Mouse (Mus musculus) adrenal gland, postnatal 36 days (tissue): ENCODE data around the gene Hoxc6. TPM values are rescaled to one million over a fixed set of nuclear protein-coding genes. Genes with fewer than 3 reads are reported as not detected.

Experiments used
- DNase-seq, 2 experiments: peaks; one replicate each; pipeline ENCODE4 v3.0.0; 2021; ENCODE audit warnings: mixed read lengths in 1 of 2
- long read RNA-seq, 2 experiments: library from polyadenylated mRNA; stranded (forward); transcript quantifications; one replicate each; pipeline ENCODE4 v2.0.0; 2021; ENCODE audit warnings: borderline sequencing depth in 2 of 2
- total RNA-seq, 2 experiments: library from RNA; stranded (reverse); gene quantifications; 2 replicates each; pipeline ENCODE4 v1.2.3; 2021

The Hoxc6 gene
- 10 to 100 TPM; 43.2 to 46.3 TPM for total RNA-seq
- long read RNA-seq, experiment 1, partial matches to known transcripts = 1 of 8 reads
- long read RNA-seq, experiment 1, other reads (novel, unspliced or antisense) = 4 of 8 reads
- long read RNA-seq, experiment 2, partial matches to known transcripts = 0 of 11 reads
- long read RNA-seq, experiment 2, other reads (novel, unspliced or antisense) = 7 of 11 reads

DNA sequence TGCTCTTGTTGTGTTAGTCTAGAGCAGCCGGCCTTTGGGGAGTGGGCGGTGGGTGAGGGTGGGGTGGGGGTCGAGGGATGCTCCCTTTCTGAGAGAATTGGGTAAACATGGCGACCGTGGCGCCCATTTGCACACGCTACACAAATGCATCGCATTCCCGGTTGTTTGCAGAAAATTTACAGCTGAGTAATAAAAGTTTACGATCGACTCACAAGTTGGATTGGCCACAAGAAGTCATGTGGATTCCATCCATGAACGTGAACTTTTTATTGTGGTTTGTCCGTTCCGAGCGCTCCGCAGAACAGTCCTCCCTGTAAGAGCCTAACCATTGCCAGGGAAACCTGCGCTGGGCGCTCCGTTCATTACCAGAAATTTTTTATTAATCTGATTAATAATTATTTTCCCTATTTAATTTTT is at the start of gene Hoxc6:
Gene Hoxc6 (plus strand): TSS at position 319 of the 417 bp plus-strand sequence.
- peak in 1 of 2 experiments; percentile 64 for DNase-seq

GRCm38 (mm10) chr15:102948842-102949241 is 49.2 kb upstream of the Hoxc6 start:
- no peak for DNase-seq

DNA sequence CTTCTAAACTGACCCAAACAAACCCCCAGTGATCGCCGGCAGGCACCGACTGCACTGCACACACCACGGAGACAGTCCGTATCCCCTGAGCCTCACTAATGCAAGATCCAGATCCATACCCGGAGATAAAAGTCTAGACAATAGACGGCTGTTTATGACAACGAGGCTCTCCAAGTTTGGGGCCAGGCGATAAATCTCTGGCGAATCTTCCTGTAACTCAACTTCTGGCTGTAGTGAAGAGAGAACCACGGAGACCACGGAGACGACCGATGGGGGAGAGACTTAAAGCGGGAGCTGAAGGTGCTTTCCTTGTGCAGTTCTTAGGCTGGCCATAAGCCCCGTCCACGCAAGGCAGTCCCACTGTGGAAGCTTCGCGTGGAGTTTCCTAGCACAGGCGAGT is 48.4 kb upstream of the Hoxc6 start:
- no peak for DNase-seq

DNA sequence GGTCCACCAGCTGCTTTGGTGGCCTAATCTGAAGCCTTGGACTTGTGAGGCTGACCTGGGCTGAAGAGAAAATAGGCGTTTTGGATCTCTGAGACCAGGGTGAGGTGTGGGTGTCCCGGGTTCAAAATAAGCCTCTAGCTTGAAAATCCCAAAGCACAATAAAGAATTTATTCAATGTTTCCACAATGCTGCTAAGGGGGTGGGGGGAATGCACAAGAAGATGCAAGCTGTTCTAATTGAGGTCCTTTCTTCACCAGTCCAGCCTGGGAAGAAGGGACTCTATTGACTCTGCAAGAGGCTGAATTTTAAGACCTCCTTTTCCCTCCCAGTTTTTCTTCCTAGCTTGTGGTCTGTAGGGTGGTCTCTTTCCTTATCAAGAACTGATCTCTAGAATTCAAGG is 47.2 kb upstream of the Hoxc6 start:
- DNase-seq = no peak

DNA sequence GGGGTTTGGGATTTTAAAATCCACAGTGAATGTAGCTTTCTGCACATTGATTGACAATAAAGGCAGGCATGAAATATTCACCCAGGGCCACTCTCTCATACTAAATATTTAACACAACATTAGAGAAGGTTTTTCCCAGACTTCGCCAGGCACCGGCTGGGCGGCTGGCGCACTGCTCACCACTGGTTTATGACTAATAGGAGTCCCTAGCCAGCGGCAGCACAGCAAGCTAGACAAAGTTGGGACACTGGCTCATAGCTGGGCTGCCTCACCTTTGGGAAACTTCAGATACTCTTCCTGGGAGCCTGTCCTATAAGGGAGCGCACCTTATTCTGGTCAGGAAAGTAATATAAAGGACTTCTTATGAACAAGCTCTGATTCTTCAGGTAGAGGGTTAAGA is 44.5 kb upstream of the Hoxc6 start:
- no peak for DNase-seq

- no peak for DNase-seq
These were observed 43.7 kb upstream of the Hoxc6 start, which contains the start of gene Hoxc11 for GRCm38 (mm10) chr15:102954192-102955006. TSS of gene Hoxc11 (plus strand) at chr15:102954427.

GRCm38 (mm10) chr15:102955007-102955382 is 43.1 kb upstream of the Hoxc6 start:
- no peak for DNase-seq

GRCm38 (mm10) chr15:102955833-102956640 is 42.0 kb upstream of the Hoxc6 start:
- no peak for DNase-seq

DNA sequence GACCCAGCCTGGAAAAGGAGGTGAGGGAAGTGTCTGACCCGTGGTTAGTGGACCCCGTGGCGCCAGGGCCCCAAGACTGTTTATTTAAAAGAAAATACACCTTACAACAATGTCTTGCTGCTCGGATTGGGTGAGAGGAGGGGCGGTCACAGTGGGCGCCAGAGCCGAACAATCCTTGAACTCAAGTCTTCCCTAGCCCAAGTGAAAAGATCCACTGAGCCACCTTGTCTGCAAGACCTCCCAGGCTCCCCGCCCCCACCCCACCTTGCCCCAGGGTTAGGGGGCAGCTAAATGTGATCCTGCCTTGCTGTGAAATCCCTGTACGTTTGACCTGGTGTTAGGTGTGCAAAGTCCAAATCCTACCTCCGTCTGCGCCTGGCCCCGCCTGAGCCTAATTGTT is 41.2 kb upstream of the Hoxc6 start:
- no peak for DNase-seq

GRCm38 (mm10) chr15:102959663-102960191 is 38.3 kb upstream of the Hoxc6 start:
- no peak for DNase-seq

DNA sequence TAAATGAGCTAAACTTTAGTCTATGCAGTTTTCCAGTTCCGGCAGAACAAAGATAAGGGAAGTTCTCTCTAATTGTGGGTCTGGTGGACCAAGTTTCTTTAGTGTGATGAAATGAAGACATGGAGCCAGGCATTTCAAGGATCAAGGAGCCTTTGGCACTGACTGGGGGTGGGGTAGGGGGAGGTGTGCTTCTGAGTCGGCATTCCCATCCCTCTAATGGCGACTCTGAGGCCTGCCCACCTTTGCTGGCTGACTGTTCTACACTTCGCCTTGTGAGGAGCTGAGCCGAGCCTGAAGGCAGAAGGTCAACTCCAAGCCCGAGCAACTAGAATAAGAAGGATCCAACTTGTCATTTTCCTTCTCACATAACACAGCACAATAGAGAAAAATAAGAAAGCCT is 36.3 kb upstream of the Hoxc6 start:
- DNase-seq = no peak

GRCm38 (mm10) chr15:102962492-102962891 is 35.6 kb upstream of the Hoxc6 start:
- DNase-seq = no peak

- no peak for DNase-seq
These were observed 34.8 kb upstream of the Hoxc6 start for GRCm38 (mm10) chr15:102963259-102963658.

- peak in 1 of 2 experiments; percentile 28 for DNase-seq
These were observed 34.1 kb upstream of the Hoxc6 start for GRCm38 (mm10) chr15:102963671-102964640.

- no peak for DNase-seq
These were observed 32.8 kb upstream of the Hoxc6 start for GRCm38 (mm10) chr15:102965003-102965891.

DNA sequence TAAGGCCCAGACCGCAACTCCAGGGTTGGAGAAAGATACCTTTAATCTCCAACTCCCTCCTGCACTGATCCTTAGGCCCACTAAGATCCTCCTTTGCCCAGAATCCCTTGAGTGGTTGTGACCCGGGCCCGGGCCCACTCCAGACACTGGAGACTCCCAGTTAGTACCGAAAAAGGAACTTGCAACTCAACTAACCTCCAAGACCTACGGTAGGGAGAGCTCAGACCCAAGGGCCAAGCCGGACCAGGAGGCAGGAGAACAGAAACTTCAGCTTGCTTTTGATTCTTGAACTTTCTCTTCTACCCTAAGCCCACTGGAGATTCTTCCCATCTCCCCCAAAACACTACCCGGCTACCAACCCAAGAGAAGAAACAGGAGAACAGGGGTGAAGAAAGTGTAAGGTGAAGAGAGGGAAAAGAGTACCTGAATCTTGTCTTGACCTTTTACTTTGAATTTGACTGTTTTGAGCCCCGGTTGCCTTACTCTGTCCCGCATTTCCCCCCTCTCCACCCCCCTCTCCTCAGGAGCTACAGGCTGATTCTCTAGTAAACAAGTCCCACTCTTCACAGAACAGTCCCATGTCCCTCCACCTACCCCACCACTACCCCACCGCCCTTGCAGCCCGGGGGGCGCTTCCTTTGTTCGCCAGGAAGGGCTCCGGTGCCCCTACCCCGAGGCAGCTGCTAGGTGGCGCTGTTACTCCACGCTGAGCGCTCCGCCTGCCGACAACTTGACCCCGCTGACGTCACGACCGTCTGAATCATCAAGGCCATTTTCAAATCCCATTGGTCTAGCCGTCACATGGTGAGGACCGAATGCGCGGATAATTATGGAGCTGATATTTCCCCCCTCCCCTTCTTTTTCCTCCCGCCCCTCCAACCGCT is 31.9 kb upstream of the Hoxc6 start:
- DNase-seq = peak; percentile 89 to 91

- DNase-seq = no peak
These were observed 31.2 kb upstream of the Hoxc6 start, which contains the start of gene Hoxc10 for GRCm38 (mm10) chr15:102966776-102967311. TSS of gene Hoxc10 (plus strand) at chr15:102966796.

DNA sequence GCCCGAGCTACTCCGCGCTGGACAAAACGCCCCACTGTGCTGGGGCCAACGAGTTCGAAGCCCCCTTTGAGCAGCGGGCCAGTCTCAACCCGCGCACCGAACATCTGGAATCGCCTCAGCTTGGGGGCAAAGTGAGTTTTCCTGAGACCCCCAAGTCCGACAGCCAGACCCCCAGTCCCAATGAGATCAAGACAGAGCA is 30.8 kb upstream of the Hoxc6 start, which contains the start of gene Hoxc5:
Gene Hoxc5 (plus strand): TSS at position 132 of the 199 bp plus-strand sequence.
- DNase-seq = no peak
